Mouse (Mus musculus) right cerebral cortex, postnatal 25 days (tissue): Measurements from ENCODE around the gene Olfr211.
"Not testable (repeated sequence)": the region's sequence is repeated elsewhere in the genome, so short reads cannot be mapped to it uniquely, and the experiment has no call there.

ENCODE experiments used
- DNase-seq: peaks from one replicate; pipeline ENCODE4 v3.0.0; 2022

Gene Olfr211

DNA sequence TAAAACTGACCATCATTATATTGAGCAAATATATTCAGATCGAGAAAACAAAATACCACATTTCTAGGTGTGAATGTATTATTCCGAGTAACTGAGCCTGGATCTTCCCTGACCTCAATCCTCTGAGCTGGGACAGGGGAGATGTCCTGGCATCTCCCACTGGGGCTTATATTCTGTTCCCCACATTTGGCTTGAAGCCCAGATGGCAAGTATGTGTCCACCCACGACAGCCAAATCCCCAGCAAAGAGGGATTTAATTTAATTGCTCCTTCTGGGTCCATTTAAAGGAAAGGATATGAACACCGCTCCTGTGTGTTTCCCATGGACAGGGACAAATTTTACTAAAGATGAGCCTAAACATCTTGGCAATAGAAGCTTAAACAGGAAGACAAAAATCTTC is at the start of gene Olfr211:
Olfr211 (plus strand) TSS at position 301 of the 400 bp plus-strand sequence.
- no peak for DNase-seq

DNA sequence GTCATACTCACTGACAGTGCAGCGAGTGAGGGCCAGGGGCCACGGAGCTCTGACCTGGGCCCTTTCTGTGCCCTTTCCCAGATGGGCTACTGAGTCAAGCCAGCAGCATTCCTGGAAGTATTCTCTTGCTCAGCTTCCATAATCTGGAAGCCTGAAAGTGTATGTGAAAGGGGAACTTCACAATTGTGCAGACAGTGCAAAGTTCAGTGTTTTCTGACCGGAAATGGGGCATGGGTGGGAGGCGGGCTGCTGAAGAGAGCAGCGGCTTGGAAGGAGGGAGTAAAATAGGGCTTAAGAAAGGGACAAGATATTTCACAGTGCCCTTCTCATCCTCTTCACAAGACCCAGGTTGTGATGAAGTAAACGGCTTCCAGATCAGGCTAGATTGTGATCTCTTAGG is 49.4 kb upstream of the Olfr211 start:
- DNase-seq: no peak

- no peak for DNase-seq
Measured at GRCm38 (mm10) chr6:116440447-116440846, 48.4 kb upstream of the Olfr211 start.

GRCm38 (mm10) chr6:116440849-116441248 is 48.0 kb upstream of the Olfr211 start:
- no peak for DNase-seq

DNA sequence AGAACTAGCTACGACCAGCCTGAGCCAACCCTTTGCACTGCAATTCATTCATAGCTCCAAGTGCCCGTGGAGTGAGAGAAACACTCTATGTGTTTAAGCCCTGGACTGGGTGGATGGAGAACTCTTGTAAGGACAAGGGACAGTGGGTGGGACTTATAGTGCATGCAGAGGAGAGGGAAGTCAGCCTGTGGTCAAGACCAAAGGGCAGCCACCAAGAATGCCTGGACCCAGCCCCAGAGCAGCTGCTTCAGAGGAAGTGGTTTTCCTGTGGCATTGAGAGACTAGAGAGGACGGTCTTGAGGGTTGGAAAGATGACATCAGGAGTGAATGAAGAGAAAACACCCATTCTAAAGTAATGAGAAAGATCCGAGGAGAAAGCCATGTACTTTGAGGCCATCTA is 33.1 kb upstream of the Olfr211 start:
- DNase-seq: no peak

DNA sequence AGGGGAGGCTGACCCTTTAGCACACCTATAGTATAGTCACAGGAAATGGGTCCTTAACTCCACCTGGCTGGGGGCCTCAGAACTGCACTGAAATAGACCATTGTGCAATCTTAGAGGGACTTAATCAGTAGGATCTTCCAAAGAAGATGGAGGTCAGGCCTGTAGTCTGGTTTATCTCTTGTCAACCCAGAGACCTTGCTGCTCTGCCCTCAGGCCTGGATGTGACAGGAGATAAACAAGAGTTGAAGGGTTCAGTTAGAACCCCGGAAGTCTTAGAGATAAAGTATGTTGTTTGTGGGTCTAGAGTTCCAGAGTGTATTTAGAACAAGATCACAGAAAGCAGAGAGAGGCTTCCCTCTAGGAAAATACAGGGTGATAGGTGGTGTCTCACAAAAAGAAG is 32.4 kb upstream of the Olfr211 start:
- no peak for DNase-seq

DNA sequence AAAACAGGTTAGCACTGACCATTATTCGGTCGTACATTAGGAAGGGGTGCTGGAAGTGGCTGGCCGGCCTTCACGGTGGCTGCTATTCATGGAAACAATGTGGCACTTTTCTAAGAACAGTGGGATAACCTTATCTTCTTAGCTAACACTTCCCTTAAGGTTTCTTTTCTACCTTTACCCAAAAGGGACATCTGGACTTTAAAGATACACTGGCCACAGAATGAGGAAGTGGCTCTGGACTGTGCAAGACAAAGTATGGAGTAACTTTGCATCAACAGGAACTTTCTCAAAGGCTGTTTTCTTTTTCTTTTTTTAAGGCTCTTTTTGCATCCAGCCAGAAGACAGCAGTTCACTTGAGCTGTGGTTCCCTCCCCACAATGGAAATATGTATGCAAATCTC is 30.2 kb upstream of the Olfr211 start:
- DNase-seq: no peak

DNA sequence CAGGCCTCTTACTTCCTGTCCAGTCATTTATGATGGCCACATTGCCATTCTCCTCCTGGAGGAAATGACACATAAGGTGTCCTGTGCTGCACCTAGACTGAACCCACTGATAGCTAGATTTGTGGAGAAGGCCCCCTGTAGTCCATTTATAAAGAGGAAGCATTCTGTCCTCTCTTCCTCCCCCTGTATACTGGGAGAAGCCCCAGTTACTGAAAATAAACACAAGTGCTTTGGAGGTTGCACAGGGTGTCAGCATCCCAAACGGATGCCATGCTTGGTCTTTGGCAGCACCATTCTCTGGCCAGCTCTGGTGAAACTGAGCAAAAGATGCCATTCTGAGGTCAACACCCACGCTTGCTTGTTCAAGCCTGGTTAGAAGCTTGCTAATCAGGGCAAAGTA is 29.7 kb upstream of the Olfr211 start:
- DNase-seq: no peak

- no peak for DNase-seq
Measured at GRCm38 (mm10) chr6:116460544-116461283, 28.2 kb upstream of the Olfr211 start, which contains the start of gene Alox5. Alox5 (minus strand) TSS chr6:116461178.

DNA sequence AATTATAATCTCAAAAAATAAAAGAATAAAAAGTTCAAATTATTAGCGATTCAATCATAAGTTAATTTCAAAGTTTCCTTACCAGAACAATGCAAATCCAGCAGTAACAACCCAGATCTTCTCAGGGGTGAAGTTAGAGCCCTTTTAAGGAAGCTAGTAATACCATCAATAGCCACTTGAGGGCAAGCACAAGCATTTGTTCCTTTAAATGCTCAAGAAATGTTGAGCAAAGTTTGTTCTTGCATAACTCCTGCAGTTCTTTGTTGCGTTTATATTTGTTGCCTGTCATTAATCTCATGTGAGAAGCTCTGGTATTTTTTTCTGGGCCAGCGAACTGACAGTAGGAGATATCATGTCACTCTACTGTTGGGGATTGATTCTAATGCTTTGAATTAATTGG is 20.8 kb upstream of the Olfr211 start:
- DNase-seq: no peak

- DNase-seq: no peak
Measured at GRCm38 (mm10) chr6:116485081-116485480, 3.8 kb upstream of the Olfr211 start.

DNA sequence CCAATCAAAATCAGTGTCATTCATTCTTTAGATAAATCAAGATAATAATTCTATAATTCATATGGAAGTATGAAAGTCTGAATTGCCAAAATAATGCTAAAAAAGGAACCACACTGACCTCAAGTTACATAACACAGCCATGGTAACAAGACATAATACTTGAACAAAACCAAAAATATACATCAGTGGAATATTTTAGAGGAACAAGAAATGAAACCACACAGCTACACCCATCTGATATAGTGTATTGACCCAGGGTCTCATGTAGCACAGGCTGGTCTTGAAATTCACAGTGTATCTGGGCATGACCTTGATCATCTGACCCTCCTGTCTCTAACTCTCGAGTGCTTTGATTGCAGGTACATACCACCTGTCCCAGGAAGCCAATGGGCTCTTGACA is 2.1 kb upstream of the Olfr211 start:
- DNase-seq: no peak

DNA sequence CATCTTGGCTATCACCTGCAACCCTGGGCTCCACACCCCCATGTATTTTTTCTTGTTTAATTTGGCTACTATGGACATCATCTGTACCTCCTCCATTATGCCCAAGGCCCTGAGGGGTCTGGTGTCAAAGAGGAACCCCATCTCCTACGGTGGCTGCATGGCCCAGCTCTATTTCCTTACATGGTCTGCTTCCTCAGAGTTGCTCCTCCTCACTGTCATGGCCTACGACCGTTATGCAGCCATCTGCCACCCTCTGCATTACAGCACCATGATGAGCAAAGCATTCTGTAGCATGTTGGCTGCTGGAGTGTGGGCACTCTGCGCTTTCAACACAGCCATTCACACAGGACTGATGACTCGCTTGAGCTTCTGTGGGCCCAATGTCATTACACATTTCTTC is 4.9 kb downstream of the Olfr211 start:
- no peak for DNase-seq

DNA sequence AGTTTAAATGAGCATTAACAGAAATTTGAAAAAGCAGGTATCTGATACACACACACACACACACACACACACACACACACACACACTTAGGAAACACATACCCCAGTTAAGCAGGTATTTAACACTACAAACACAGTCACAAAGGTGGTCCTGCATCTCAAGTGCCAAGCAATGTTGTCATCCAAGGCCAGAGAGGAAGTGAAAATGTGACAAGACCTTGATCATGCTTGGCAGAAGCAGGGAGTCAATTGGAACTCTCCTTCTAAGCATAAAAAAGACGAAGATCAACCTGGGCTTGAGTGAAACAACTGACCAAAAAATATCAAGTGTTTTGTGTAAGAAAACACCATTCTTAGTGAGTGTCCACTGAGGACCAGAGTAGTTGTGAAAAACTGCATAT is 7.1 kb downstream of the Olfr211 start:
- no peak for DNase-seq

- not testable (repeated sequence) for DNase-seq
Measured at GRCm38 (mm10) chr6:116506302-116507003, 17.6 kb downstream of the Olfr211 start, which contains the start of gene Olfr212. Olfr212 (plus strand) TSS chr6:116506516.

DNA sequence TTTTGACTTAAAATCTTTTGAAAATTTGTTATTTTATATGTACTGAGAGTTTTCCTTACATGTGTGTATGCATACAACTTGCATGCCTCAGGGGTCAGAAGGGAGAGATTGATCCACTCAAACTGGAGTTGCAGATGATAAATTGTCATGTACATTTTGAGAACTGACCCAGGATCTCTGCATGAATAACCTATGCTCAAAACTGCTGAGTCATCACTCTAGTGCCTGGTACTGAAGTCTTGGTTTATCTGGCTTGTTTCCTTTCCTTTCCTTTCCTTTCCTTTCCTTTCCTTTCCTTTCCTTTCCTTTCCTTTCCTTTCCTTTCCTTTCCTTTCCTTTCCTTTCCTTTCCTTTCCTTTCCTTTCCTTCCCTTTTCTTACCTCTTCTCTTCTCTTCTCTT is 25.9 kb downstream of the Olfr211 start:
- no peak for DNase-seq

DNA sequence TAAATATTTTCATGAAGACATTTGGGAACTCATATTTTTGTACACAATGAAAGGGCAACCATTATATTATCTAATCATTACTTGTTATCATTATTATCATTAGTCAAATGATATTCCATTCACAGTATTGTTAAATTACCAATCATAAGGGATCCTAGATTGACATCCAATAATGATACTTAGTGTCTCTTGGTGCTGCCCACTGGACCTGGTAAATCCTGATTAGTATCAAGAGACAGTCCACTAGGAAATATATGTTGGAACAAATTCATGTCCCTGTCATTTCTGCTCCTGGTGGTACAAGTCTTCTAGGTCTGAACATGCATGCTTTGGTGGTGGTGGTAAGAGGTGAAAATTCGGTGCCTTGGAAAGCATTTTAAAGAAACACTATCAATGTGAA is 49.3 kb downstream of the Olfr211 start, which contains the start of gene Olfr213:
Olfr213 (plus strand) TSS at position 301 of the 400 bp plus-strand sequence.
- no peak for DNase-seq

GRCm38 (mm10) chr6:116542500-116542899 is 53.6 kb downstream of the Olfr211 start:
- DNase-seq: no peak
